In genomic region chr6:67036837-67037628, GRCm38 (mm10) we compare ENCODE assay signal across 8 mouse cellular contexts. TPM values are rescaled to one million over a fixed set of nuclear protein-coding genes. Genes with fewer than 3 reads are reported as not detected.
DNase-seq lines count a peak whose midpoint lies in the region; ATAC-seq lines count a peak whose summit lies in the region.

Gene Gadd45a (minus strand): TSS chr6:67037457.

- ATAC-seq in hindbrain, embryonic 16.5 days = peak; percentile 98

- peak within 1 kb of the TSS; percentile 92 for H3K4me3 ChIP-seq in hindbrain, embryonic 16.5 days (ENCODE audit: low read length)
- H3K4me3 ChIP-seq in macrophage (ENCODE audit: inconsistent target) = peak within 1 kb of the TSS; percentile 46

- 1% methylated on average over 60 of the region's 69 CpGs for WGBS in hindbrain, embryonic 16.5 days
- under 1% methylated on average over 59 of the region's 69 CpGs for WGBS in macrophage (ENCODE audit: missing documents)

- H3K9me3 ChIP-seq in hindbrain, embryonic 16.5 days (ENCODE audit: control insufficient read depth, low read length) = no peaks in the 10 kb centered on the region

- peaks cover 13% of the 10 kb centered on the region for H3K4me1 ChIP-seq in hindbrain, embryonic 16.5 days (ENCODE audit: control insufficient read depth, insufficient read depth, low read depth, low read length)

- no peaks in the 10 kb centered on the region for H3K27me3 ChIP-seq in hindbrain, embryonic 16.5 days (replicated peaks; ENCODE audit: control insufficient read depth, insufficient read depth, low read length)

- H3K9ac ChIP-seq in hindbrain, embryonic 16.5 days (ENCODE audit: low read depth, low read length) = peak within 1 kb of the TSS; percentile 95

- DNase-seq in WW6 (ENCODE audit: low read depth, low spot score) = peak; percentile 94
- peak; percentile 75 to 88 for DNase-seq in cerebellum, postnatal 4 days (ENCODE audit: low spot score in 2 of 2)
- DNase-seq in gastrocnemius, adult 18-20 months (ENCODE audit: low spot score) = peak; percentile 97
- peak; percentile 73 to 87 for DNase-seq in left cerebral cortex, adult 18-20 months (ENCODE audit: low spot score in 2 of 2)
- peak; percentile 92 for DNase-seq in right cerebral cortex, adult 18-20 months
- peak; percentile 87 for DNase-seq in urinary bladder, postnatal 10 days (ENCODE audit: low spot score)

- H3K36me3 ChIP-seq in hindbrain, embryonic 16.5 days (ENCODE audit: control insufficient read depth, insufficient read depth, low read length) = no peaks in the 10 kb centered on the region
- no peaks in the 10 kb centered on the region for H3K36me3 ChIP-seq in macrophage (ENCODE audit: inconsistent target)

- H3K79me2 ChIP-seq in macrophage (ENCODE audit: inconsistent target) = peaks cover 10% of the 10 kb centered on the region; the same call in 1 of the 2 replicates

- H3K4me2 ChIP-seq in hindbrain, embryonic 16.5 days (ENCODE audit: low read length) = peak within 1 kb of the TSS; percentile 78

- peak within 1 kb of the TSS; percentile 93 for H3K27ac ChIP-seq in hindbrain, embryonic 16.5 days (ENCODE audit: low read depth, low read length)
- peak within 1 kb of the TSS; percentile 44 for H3K27ac ChIP-seq in macrophage

RNA-seq across cellular contexts. Expression of gene Gadd45a, which starts in this region (rescaled TPM):
- total RNA-seq in gastrocnemius, adult 18-20 months (2021) = 10 to 100 TPM; 25.4 to 43.2 TPM
- polyA plus RNA-seq in hindbrain, embryonic 16.5 days (2015; fragmentation: Nextera tagmentation; extraction: Ambion mirVana) = 15.3 and 18.5 TPM in 2 replicates
- total RNA-seq in left cerebral cortex, adult 18-20 months (2021) = 10 to 100 TPM; 10.1 to 15.4 TPM
- total RNA-seq in macrophage (2018; cell fraction: chromatin; rRNA removed) = 100 to 1,000 TPM in 10 of 26 experiments, 10 to 100 TPM in 15, 1 to 10 TPM in 1; 7.6 to 206 (median 78.5) TPM
- total RNA-seq in macrophage (2018; cell fraction: cytosol; rRNA removed) = 100 to 1,000 TPM in 13 of 26 experiments, 10 to 100 TPM in 13; 13.3 to 236 (median 98.4) TPM
- total RNA-seq in macrophage (2018; cell fraction: nucleus; rRNA removed) = 100 to 1,000 TPM in 13 of 26 experiments, 10 to 100 TPM in 13; 12.7 to 228 (median 94.3) TPM
- polyA plus RNA-seq in macrophage (2018) = 88.5 to 287 TPM (median 181 TPM) in 3 replicates

Comparison
In these comparisons a context has a peak if more than half of its experiments do, and no peak if none do; other contexts are left out.
1. Peak in every context shown above with its lines: DNase-seq, ATAC-seq, H3K4me3 ChIP-seq and H3K27ac ChIP-seq.